Mouse (Mus musculus): ENCODE measurements around the gene Rasa3. TPM values are rescaled to one million over a fixed set of nuclear protein-coding genes. Genes with fewer than 3 reads are reported as not detected.

Gene Rasa3
- polyA plus RNA-seq, 1 experiment from 2014 or later = 32.6 TPM

- Histone ChIP-seq H3K4me3 (replicated peaks; ENCODE audit: low read length) (no peak overlapping the region), H3K9me3 (ENCODE audit: control insufficient read depth, low read length) (no peaks in the 10 kb centered on the region), H3K27ac (no peak overlapping the region), H3K4me2 (replicated peaks) (no peak overlapping the region), H3K9ac (no peak overlapping the region), H3K27me3 (ENCODE audit: control insufficient read depth, insufficient read depth, low read length) (no peaks in the 10 kb centered on the region), H3K36me3 (replicated peaks; ENCODE audit: control insufficient read depth, insufficient read depth) (no peaks in the 10 kb centered on the region), H3K4me1 (replicated peaks; ENCODE audit: control insufficient read depth, insufficient read depth, low read length) (no peaks in the 10 kb centered on the region)
- WGBS = 76% methylated on average over 5 of the region's 5 CpGs
- no peak for ATAC-seq (ENCODE audit: low FRiP score)
- DNase-seq (ENCODE audit: low spot score) = no peak
Measured at GRCm38 (mm10) chr8:13699323-13699949, 22.0 kb upstream of the Rasa3 start.

GRCm38 (mm10) chr8:13698281-13698680 is 20.9 kb upstream of the Rasa3 start:
- Histone ChIP-seq H3K36me3 (replicated peaks; ENCODE audit: control insufficient read depth, insufficient read depth) (no peaks in the 10 kb centered on the region), H3K9me3 (ENCODE audit: control insufficient read depth, low read length) (no peaks in the 10 kb centered on the region), H3K27me3 (ENCODE audit: control insufficient read depth, insufficient read depth, low read length) (no peaks in the 10 kb centered on the region), H3K9ac (no peak overlapping the region), H3K4me3 (replicated peaks; ENCODE audit: low read length) (no peak overlapping the region), H3K4me1 (replicated peaks; ENCODE audit: control insufficient read depth, insufficient read depth, low read length) (no peaks in the 10 kb centered on the region), H3K4me2 (replicated peaks) (no peak overlapping the region), H3K27ac (no peak overlapping the region)
- WGBS = 86% methylated on average over 3 of the region's 3 CpGs
- DNase-seq (ENCODE audit: low spot score) (no peak), ATAC-seq (ENCODE audit: low FRiP score) (no peak)

GRCm38 (mm10) chr8:13697681-13698080 is 20.3 kb upstream of the Rasa3 start:
- no peak overlapping the region for H3K4me2 ChIP-seq (replicated peaks)
- H3K36me3 ChIP-seq (replicated peaks; ENCODE audit: control insufficient read depth, insufficient read depth) = no peaks in the 10 kb centered on the region
- H3K4me1 ChIP-seq (replicated peaks; ENCODE audit: control insufficient read depth, insufficient read depth, low read length) = peaks cover 1% of the 10 kb centered on the region; the same call in 1 of the 2 replicates
- no peak overlapping the region for H3K4me3 ChIP-seq (replicated peaks; ENCODE audit: low read length)
- ATAC-seq (ENCODE audit: low FRiP score) (no peak), DNase-seq (ENCODE audit: low spot score) (no peak)
- H3K27ac ChIP-seq = no peak overlapping the region
- H3K9me3 ChIP-seq (ENCODE audit: control insufficient read depth, low read length) = no peaks in the 10 kb centered on the region
- no peaks in the 10 kb centered on the region for H3K27me3 ChIP-seq (ENCODE audit: control insufficient read depth, insufficient read depth, low read length)
- 83% methylated on average over 8 of the region's 8 CpGs for WGBS
- H3K9ac ChIP-seq = no peak overlapping the region

- Histone ChIP-seq H3K27ac (no peak overlapping the region), H3K9me3 (ENCODE audit: control insufficient read depth, low read length) (no peaks in the 10 kb centered on the region), H3K4me1 (replicated peaks; ENCODE audit: control insufficient read depth, insufficient read depth, low read length) (peaks cover 5% of the 10 kb centered on the region; the same call in 1 of the 2 replicates), H3K36me3 (replicated peaks; ENCODE audit: control insufficient read depth, insufficient read depth) (no peaks in the 10 kb centered on the region), H3K9ac (no peak overlapping the region), H3K4me3 (replicated peaks; ENCODE audit: low read length) (no peak overlapping the region), H3K4me2 (replicated peaks) (no peak overlapping the region), H3K27me3 (ENCODE audit: control insufficient read depth, insufficient read depth, low read length) (no peaks in the 10 kb centered on the region)
- 82% methylated on average over 8 of the region's 8 CpGs for WGBS
- no peak for DNase-seq (ENCODE audit: low spot score)
- ATAC-seq (ENCODE audit: low FRiP score) = no peak
Measured at GRCm38 (mm10) chr8:13697196-13697595, 19.8 kb upstream of the Rasa3 start.

- Histone ChIP-seq H3K9ac (no peak overlapping the region), H3K4me1 (replicated peaks; ENCODE audit: control insufficient read depth, insufficient read depth, low read length) (peaks cover 7% of the 10 kb centered on the region; the same call in 1 of the 2 replicates), H3K27me3 (ENCODE audit: control insufficient read depth, insufficient read depth, low read length) (no peaks in the 10 kb centered on the region), H3K9me3 (ENCODE audit: control insufficient read depth, low read length) (no peaks in the 10 kb centered on the region), H3K27ac (no peak overlapping the region), H3K4me2 (replicated peaks) (no peak overlapping the region), H3K4me3 (replicated peaks; ENCODE audit: low read length) (no peak overlapping the region), H3K36me3 (replicated peaks; ENCODE audit: control insufficient read depth, insufficient read depth) (no peaks in the 10 kb centered on the region)
- DNase-seq (ENCODE audit: low spot score) (no peak), ATAC-seq (ENCODE audit: low FRiP score) (no peak)
- WGBS = 90% methylated on average over 4 of the region's 4 CpGs
Measured at GRCm38 (mm10) chr8:13696157-13696556, 18.8 kb upstream of the Rasa3 start.

GRCm38 (mm10) chr8:13695203-13695867 is 17.9 kb upstream of the Rasa3 start:
- Histone ChIP-seq H3K9ac (no peak overlapping the region), H3K4me3 (replicated peaks; ENCODE audit: low read length) (no peak overlapping the region), H3K4me2 (replicated peaks) (no peak overlapping the region), H3K9me3 (ENCODE audit: control insufficient read depth, low read length) (no peaks in the 10 kb centered on the region), H3K27me3 (ENCODE audit: control insufficient read depth, insufficient read depth, low read length) (no peaks in the 10 kb centered on the region), H3K27ac (no peak overlapping the region), H3K4me1 (replicated peaks; ENCODE audit: control insufficient read depth, insufficient read depth, low read length) (peaks cover 7% of the 10 kb centered on the region; the same call in 1 of the 2 replicates), H3K36me3 (replicated peaks; ENCODE audit: control insufficient read depth, insufficient read depth) (no peaks in the 10 kb centered on the region)
- ATAC-seq (ENCODE audit: low FRiP score) (no peak), DNase-seq (ENCODE audit: low spot score) (no peak)
- 97% methylated on average over 10 of the region's 10 CpGs for whole genome bisulfite sequencing

GRCm38 (mm10) chr8:13694735-13695134 is 17.3 kb upstream of the Rasa3 start:
- no peak overlapping the region for H3K27ac ChIP-seq
- no peak overlapping the region for H3K4me3 ChIP-seq (replicated peaks; ENCODE audit: low read length)
- 62% methylated on average over 12 of the region's 12 CpGs for WGBS
- no peaks in the 10 kb centered on the region for H3K27me3 ChIP-seq (ENCODE audit: control insufficient read depth, insufficient read depth, low read length)
- no peak overlapping the region for H3K4me2 ChIP-seq (replicated peaks)
- ATAC-seq (ENCODE audit: low FRiP score) = no peak
- no peak for DNase-seq (ENCODE audit: low spot score)
- no peaks in the 10 kb centered on the region for H3K36me3 ChIP-seq (replicated peaks; ENCODE audit: control insufficient read depth, insufficient read depth)
- peaks cover 7% of the 10 kb centered on the region; the same call in 1 of the 2 replicates for H3K4me1 ChIP-seq (replicated peaks; ENCODE audit: control insufficient read depth, insufficient read depth, low read length)
- no peak overlapping the region for H3K9ac ChIP-seq
- H3K9me3 ChIP-seq (ENCODE audit: control insufficient read depth, low read length) = no peaks in the 10 kb centered on the region

GRCm38 (mm10) chr8:13692302-13693066 is 15.1 kb upstream of the Rasa3 start:
- Histone ChIP-seq H3K27ac (peak overlapping the region; percentile 73), H3K27me3 (ENCODE audit: control insufficient read depth, insufficient read depth, low read length) (no peaks in the 10 kb centered on the region), H3K4me1 (replicated peaks; ENCODE audit: control insufficient read depth, insufficient read depth, low read length) (peaks cover 7% of the 10 kb centered on the region; the same call in 1 of the 2 replicates), H3K4me3 (replicated peaks; ENCODE audit: low read length) (no peak overlapping the region), H3K4me2 (replicated peaks) (no peak overlapping the region), H3K9me3 (ENCODE audit: control insufficient read depth, low read length) (no peaks in the 10 kb centered on the region), H3K36me3 (replicated peaks; ENCODE audit: control insufficient read depth, insufficient read depth) (no peaks in the 10 kb centered on the region), H3K9ac (no peak overlapping the region)
- WGBS = 30% methylated on average over 10 of the region's 10 CpGs
- peak; percentile 44 for DNase-seq (ENCODE audit: low spot score)
- ATAC-seq (ENCODE audit: low FRiP score) = peak; percentile 65; the same call in 1 of the 2 replicates

GRCm38 (mm10) chr8:13689331-13689730 is 11.9 kb upstream of the Rasa3 start:
- Histone ChIP-seq H3K9me3 (ENCODE audit: control insufficient read depth, low read length) (no peaks in the 10 kb centered on the region), H3K27me3 (ENCODE audit: control insufficient read depth, insufficient read depth, low read length) (no peaks in the 10 kb centered on the region), H3K36me3 (replicated peaks; ENCODE audit: control insufficient read depth, insufficient read depth) (no peaks in the 10 kb centered on the region), H3K9ac (no peak overlapping the region), H3K4me2 (replicated peaks) (no peak overlapping the region), H3K27ac (no peak overlapping the region), H3K4me1 (replicated peaks; ENCODE audit: control insufficient read depth, insufficient read depth, low read length) (peaks cover 7% of the 10 kb centered on the region; the same call in 1 of the 2 replicates), H3K4me3 (replicated peaks; ENCODE audit: low read length) (no peak overlapping the region)
- 89% methylated on average over 5 of the region's 5 CpGs for WGBS
- no peak for DNase-seq (ENCODE audit: low spot score)
- no peak for ATAC-seq (ENCODE audit: low FRiP score)
